Mouse (Mus musculus) ES-E14 (cell line): Measurements from ENCODE around the gene Tcaf1.

Source experiments
- CHD2 ChIP-seq: IDR thresholded peaks from 2 replicates; pipeline ENCODE4 v1.6.1; 2014; ENCODE audit warnings: mild to moderate bottlenecking, low read depth, low read length, inconsistent platforms
- MAFK ChIP-seq: IDR thresholded peaks from 2 replicates; pipeline ENCODE4 v1.6.1; 2014; ENCODE audit warnings: mild to moderate bottlenecking, low read depth, low read length, inconsistent platforms; ENCODE audit not compliant: insufficient read depth

GRCm38 (mm10) chr6:42747846-42748245, 38.0 kb upstream of the Tcaf1 start:
- TF ChIP-seq MAFK = no peak
- TF ChIP-seq CHD2 = no peak
